Mouse (Mus musculus): ENCODE results near the gene Sh3gl1. TPM values are rescaled to one million over a fixed set of nuclear protein-coding genes. Genes with fewer than 3 reads are reported as not detected.
A peak's percentile ranks its signal among the peaks of the same experiment; 100 is the strongest.

The Sh3gl1 gene
- polyA plus RNA-seq, 1 experiment from 2014 or later: 155 TPM

DNA sequence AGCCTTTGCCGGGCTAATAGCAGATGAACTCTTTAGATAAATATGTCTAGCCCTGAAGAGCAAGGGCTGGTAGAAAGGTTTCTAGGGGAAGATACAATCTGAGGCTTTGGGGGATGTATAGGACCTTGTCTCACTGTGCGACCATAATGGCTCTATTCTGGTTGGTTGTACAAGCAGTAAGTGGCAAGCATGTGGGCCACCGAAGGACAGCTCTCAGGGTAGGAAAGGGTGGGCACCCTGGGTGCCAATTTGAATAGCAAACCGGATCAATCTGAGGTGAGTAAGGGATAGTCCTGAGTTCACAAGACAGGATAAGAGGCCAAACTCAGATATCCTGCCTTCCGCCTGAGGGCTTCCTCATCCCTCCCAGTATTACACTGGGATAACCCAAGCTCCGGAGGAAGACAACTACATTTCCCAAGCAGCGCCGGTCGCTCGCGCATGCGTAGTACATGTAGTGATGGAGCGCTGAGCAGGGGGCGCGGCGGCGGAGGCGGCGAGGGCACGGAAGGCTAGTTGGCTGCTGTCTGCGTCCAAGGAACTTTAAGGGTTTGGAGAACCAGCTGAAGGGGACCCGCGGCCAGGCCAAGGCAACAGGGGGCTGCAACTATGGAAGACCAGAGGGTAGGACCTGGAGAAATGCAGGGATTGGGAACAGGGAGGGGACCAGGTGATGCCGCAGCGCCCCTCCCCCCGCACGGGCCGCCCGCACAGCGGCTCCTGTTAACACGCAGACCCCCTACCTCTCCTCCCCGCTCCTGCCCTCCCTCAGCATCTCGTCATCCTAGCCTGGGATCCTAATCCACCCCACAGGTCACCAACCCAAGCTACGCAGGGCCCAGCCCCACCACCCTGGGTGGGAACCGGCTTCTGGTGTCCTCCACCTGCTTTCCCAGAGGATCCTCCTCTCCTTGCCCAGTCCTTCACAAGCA, 50.1 kb downstream of the Sh3gl1 start, which contains the start of gene Fsd1:
Fsd1 (plus strand) TSS at position 480 of the 932 bp plus-strand sequence.
- Histone ChIP-seq H3K4me1 (peaks cover 9% of the 10 kb centered on the region), H3K9me3 (no peaks in the 10 kb centered on the region; the same call in 1 of the 2 replicates), H3K4me3 (peak within 1 kb of the TSS; percentile 60), H3K27me3 (ENCODE audit: insufficient read depth, poor library complexity, severe bottlenecking) (peaks cover 34% of the 10 kb centered on the region; the same call in 1 of the 2 replicates), H3K36me3 (no peaks in the 10 kb centered on the region), H3K27ac (peak within 1 kb of the TSS; percentile 47; the same call in 1 of the 2 replicates)
- 9% methylated on average over 35 of the region's 35 CpGs for WGBS
- no peak for DNase-seq (ENCODE audit: low spot score)

DNA sequence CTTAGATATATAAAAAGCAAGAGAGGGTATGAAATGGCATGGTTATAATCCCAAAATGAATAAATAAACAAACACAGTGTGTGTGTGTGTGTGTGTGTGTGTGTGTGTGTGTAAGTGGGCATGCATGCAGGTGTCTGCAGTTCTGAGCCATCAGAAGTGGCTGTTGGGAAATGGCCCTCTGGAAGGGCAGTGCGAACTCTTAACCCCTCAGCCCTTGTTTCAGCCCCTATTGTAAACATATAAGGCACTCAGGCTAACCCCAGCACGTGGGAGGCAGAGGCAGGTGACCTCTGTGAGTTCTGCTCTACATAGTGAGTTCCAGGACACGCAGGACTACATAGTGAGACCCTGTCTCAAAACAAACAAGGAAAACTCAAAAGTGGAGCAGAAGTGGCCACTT, 59.1 kb downstream of the Sh3gl1 start:
- H3K9me3 ChIP-seq: no peaks in the 10 kb centered on the region
- no peak overlapping the region for H3K27ac ChIP-seq
- no peak overlapping the region for H3K4me3 ChIP-seq
- 51% methylated on average over 3 of the region's 3 CpGs for WGBS
- no peaks in the 10 kb centered on the region for H3K36me3 ChIP-seq
- H3K27me3 ChIP-seq (ENCODE audit: insufficient read depth, poor library complexity, severe bottlenecking): peaks cover 12% of the 10 kb centered on the region; the same call in 1 of the 2 replicates
- H3K4me1 ChIP-seq: peaks cover 13% of the 10 kb centered on the region
- DNase-seq (ENCODE audit: low spot score): no peak

DNA sequence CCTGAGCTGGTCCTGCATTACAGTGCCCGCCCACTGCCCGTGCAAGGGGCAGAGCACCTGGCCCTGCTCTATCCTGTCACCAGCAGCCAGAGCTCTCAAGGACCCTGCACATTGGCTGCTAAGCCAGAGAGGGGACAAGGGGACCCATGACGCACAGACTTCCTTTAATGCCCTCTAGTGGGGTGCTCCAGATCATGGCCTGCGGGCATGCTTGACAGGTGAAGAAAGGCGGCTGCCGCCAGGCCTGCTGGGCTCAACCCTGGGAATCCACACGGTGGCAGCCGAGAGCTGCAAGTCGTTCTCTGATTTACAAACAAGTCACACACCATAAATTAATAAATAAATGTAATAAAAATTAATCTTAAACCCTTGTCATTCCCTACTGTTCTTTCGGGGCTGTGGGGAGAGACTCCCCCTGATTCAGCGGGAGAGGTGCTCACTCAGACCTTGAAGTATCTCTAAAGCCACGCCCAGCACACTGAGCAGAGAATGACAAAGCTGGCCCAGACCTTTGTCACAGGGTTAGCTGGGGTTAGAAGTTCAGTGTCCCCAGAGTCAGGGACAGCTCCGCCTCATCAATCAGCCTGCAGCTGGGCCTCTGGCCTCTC, 60.1 kb downstream of the Sh3gl1 start:
- H3K27ac ChIP-seq: no peak overlapping the region
- no peaks in the 10 kb centered on the region for H3K36me3 ChIP-seq
- H3K4me1 ChIP-seq: peaks cover 18% of the 10 kb centered on the region
- WGBS: 17% methylated on average over 13 of the region's 13 CpGs
- H3K4me3 ChIP-seq: no peak overlapping the region
- peaks cover 21% of the 10 kb centered on the region for H3K27me3 ChIP-seq (ENCODE audit: insufficient read depth, poor library complexity, severe bottlenecking)
- no peaks in the 10 kb centered on the region for H3K9me3 ChIP-seq
- peak; percentile 90 for DNase-seq (ENCODE audit: low spot score)

DNA sequence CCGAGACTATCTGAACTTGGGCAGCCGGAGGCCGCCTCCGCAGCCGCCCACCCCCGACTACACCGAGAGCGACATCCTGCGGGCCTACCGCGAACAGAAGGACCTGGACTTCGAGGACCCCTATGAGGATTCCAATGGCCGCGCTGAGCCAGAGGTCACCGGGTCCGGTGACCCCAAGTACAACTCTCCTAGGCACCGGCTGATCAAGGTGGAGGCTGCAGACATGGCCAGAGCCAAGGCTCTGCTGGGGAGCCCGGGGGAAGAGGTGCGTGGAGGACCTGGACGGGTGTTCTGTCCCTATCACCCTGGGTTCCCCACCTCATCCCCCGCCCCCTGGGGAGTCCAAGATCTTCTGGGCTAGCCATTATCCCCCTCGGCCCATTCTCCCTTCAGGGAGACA, 65.0 kb downstream of the Sh3gl1 start:
- peak overlapping the region; percentile 79; the same call in 1 of the 2 replicates for H3K27ac ChIP-seq
- no peak for DNase-seq (ENCODE audit: low spot score)
- peaks cover 29% of the 10 kb centered on the region for H3K27me3 ChIP-seq (ENCODE audit: insufficient read depth, poor library complexity, severe bottlenecking)
- H3K4me1 ChIP-seq: peaks cover 51% of the 10 kb centered on the region
- peak overlapping the region; percentile 65 for H3K4me3 ChIP-seq
- 32% methylated on average over 22 of the region's 22 CpGs for WGBS
- no peaks in the 10 kb centered on the region for H3K9me3 ChIP-seq
- peaks cover 14% of the 10 kb centered on the region for H3K36me3 ChIP-seq

DNA sequence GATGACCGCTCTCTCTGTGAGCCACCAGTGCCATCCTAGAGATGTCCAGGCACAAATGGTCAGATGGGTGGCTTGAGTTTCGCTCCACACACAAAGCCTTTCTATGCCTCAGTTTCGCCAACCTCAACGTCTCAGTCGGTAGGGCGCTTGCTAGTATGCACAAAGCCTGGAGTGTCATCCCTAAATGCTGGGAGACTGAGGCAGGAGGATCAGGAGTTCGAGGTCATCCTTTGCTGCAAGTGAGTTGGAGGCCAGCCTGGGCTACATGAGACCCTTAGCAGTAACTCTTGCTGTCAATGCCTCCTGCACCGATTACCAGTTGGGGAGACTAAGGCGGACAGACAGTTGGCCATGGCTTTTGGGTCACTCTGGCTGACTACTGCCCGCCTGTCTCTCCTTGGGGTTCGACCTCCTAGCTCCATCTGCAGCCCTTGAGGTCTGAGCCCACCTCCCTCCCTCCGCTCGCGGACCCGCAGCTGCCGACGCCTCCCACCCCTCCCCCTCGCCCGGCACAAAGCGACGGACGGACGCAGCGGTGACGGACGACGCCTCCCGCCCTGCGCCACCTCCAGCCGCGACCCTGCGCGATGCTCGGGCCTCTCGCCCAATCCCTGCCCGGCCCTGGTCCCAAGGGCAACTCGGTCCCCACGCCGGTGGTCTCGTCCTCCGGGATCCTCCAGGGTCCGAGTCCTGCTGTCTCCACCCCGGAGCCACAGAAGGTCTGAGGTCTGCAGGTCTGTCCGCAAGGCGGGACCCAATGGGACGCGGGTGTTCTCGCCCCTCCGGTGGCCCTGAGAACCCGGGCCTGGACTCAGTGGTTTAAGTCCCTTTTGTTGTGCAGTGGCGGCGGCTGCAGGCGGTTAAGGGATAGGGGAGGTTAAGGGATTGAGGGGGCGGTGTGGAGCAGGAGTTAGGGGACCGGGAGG, 66.2 kb downstream of the Sh3gl1 start, which contains the start of gene Shd:
Shd (plus strand) TSS at position 502 of the 926 bp plus-strand sequence.
- H3K27ac ChIP-seq: peak within 1 kb of the TSS; percentile 79
- H3K4me3 ChIP-seq: peak within 1 kb of the TSS; percentile 65
- H3K36me3 ChIP-seq: peaks cover 25% of the 10 kb centered on the region
- H3K4me1 ChIP-seq: peaks cover 47% of the 10 kb centered on the region
- H3K9me3 ChIP-seq: no peaks in the 10 kb centered on the region
- peak; percentile 84 for DNase-seq (ENCODE audit: low spot score)
- WGBS: 8% methylated on average over 54 of the region's 55 CpGs
- H3K27me3 ChIP-seq (ENCODE audit: insufficient read depth, poor library complexity, severe bottlenecking): peaks cover 29% of the 10 kb centered on the region

DNA sequence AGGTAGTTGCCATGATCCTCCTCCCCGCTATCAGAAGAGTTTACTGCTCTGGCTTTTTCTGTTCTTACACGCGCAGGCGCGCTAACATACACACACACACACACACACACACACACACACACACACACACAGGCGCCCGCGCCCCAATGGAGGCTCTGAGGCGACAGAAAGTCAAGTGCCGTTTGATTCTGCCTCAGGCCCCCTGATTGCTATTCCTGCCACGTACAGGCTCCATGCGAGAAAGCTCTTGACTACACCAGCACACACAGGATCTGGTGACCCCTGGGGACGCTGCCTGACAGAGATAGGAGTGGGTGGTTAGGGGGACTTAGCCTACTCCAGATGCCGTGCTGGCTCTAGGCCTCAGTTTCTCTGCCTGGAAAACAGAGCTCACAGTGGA, 66.9 kb downstream of the Sh3gl1 start:
- Histone ChIP-seq H3K9me3 (no peaks in the 10 kb centered on the region), H3K36me3 (peaks cover 32% of the 10 kb centered on the region), H3K27me3 (ENCODE audit: insufficient read depth, poor library complexity, severe bottlenecking) (peaks cover 29% of the 10 kb centered on the region), H3K27ac (0 out of 2 replicates have a peak overlapping the region, but pooled peaks have one; percentile 79), H3K4me1 (peaks cover 47% of the 10 kb centered on the region), H3K4me3 (peak overlapping the region; percentile 65)
- 42% methylated on average over 14 of the region's 14 CpGs for WGBS
- no peak for DNase-seq (ENCODE audit: low spot score)

DNA sequence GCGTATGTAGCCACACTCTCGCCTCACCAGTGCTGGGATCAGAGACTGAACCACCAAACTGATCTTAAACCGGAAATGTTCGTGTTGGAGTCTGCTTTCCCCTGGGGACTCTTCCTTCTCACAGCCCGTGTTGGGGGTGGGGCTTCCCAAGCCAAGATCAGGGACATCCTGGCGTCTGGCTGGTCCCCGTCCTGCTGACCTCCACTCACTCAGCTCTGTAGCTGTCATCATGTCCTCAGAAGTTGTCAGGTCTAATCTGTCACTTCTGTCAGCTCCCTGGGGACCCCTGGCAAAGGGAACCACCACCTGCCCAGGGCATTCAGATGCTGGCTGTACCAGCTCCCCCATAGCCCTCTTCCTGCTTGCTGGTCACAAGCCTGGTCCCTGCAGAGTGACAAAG, 68.2 kb downstream of the Sh3gl1 start:
- H3K27ac ChIP-seq: peak overlapping the region; percentile 42; the same call in 1 of the 2 replicates
- H3K36me3 ChIP-seq: peaks cover 44% of the 10 kb centered on the region
- H3K4me1 ChIP-seq: peaks cover 47% of the 10 kb centered on the region
- peaks cover 29% of the 10 kb centered on the region for H3K27me3 ChIP-seq (ENCODE audit: insufficient read depth, poor library complexity, severe bottlenecking)
- no peak overlapping the region for H3K4me3 ChIP-seq
- 25% methylated on average over 7 of the region's 7 CpGs for WGBS
- no peak for DNase-seq (ENCODE audit: low spot score)
- H3K9me3 ChIP-seq: no peaks in the 10 kb centered on the region

DNA sequence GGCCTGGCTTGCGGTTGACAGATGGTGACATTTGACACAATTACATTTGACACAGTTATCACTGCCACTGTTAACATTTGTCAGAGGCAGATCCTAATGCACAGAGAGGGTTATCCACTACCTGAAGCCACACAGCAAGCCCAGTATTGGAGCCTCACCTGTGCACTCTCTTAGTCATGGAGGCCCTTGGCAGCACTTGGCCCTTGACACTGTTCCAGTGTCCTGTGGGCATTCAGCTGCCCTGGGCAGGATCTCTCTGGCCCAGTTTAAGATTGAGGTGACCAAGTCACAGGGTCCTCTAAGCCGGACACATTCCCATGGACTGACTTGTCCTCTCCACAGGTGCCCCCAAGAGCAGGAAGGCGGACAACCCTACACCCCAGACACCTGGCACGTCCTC, 69.2 kb downstream of the Sh3gl1 start:
- WGBS: 96% methylated on average over 4 of the region's 4 CpGs
- peaks cover 20% of the 10 kb centered on the region for H3K27me3 ChIP-seq (ENCODE audit: insufficient read depth, poor library complexity, severe bottlenecking)
- H3K27ac ChIP-seq: no peak overlapping the region
- H3K4me1 ChIP-seq: peaks cover 47% of the 10 kb centered on the region
- no peaks in the 10 kb centered on the region for H3K9me3 ChIP-seq
- H3K36me3 ChIP-seq: peaks cover 51% of the 10 kb centered on the region
- DNase-seq (ENCODE audit: low spot score): no peak
- H3K4me3 ChIP-seq: no peak overlapping the region

Other genes with a start within 250 kb of the Sh3gl1 start
- gene Zfp119a, start 157.7 kb downstream of the Sh3gl1 start, polyA plus RNA-seq (2016; fragmentation: Nextera tagmentation; extraction: Ambion mirVana): 5.9 and 6.9 TPM in 2 replicates
- gene Zfp959, start 144.5 kb downstream of the Sh3gl1 start, polyA plus RNA-seq (2016; fragmentation: Nextera tagmentation; extraction: Ambion mirVana): 8.2 and 11.0 TPM in 2 replicates
- gene Zfp119b, start 87.1 kb downstream of the Sh3gl1 start, polyA plus RNA-seq (2016; fragmentation: Nextera tagmentation; extraction: Ambion mirVana): 3.9 TPM in 2 replicates
- 0.25 and 0.72 TPM in 2 replicates for gene Ebi3, start 84.0 kb downstream of the Sh3gl1 start, polyA plus RNA-seq (2016; fragmentation: Nextera tagmentation; extraction: Ambion mirVana)
- 20.9 and 24.4 TPM in 2 replicates for gene Yju2, start 77.5 kb downstream of the Sh3gl1 start, polyA plus RNA-seq (2016; fragmentation: Nextera tagmentation; extraction: Ambion mirVana)
- gene Shd, start 66.2 kb downstream of the Sh3gl1 start, polyA plus RNA-seq (2016; fragmentation: Nextera tagmentation; extraction: Ambion mirVana): 11.3 and 15.2 TPM in 2 replicates
- 8.4 and 23.2 TPM in 2 replicates for gene Fsd1, start 50.1 kb downstream of the Sh3gl1 start, polyA plus RNA-seq (2016; fragmentation: Nextera tagmentation; extraction: Ambion mirVana)
- 7.7 and 8.0 TPM in 2 replicates for gene Stap2, start 31.1 kb downstream of the Sh3gl1 start, polyA plus RNA-seq (2016; fragmentation: Nextera tagmentation; extraction: Ambion mirVana)
- gene Mpnd, start 30.9 kb downstream of the Sh3gl1 start, polyA plus RNA-seq (2016; fragmentation: Nextera tagmentation; extraction: Ambion mirVana): 69.5 and 111 TPM in 2 replicates
- gene Chaf1a, start 3.8 kb upstream of the Sh3gl1 start, polyA plus RNA-seq (2016; fragmentation: Nextera tagmentation; extraction: Ambion mirVana): 24.0 and 30.0 TPM in 2 replicates
- 33.1 and 34.3 TPM in 2 replicates for gene Ubxn6, start 38.4 kb upstream of the Sh3gl1 start, polyA plus RNA-seq (2016; fragmentation: Nextera tagmentation; extraction: Ambion mirVana)
- 121 and 139 TPM in 2 replicates for gene Hdgfl2, start 43.0 kb upstream of the Sh3gl1 start, polyA plus RNA-seq (2016; fragmentation: Nextera tagmentation; extraction: Ambion mirVana)
- gene Plin4, start 73.2 kb upstream of the Sh3gl1 start, polyA plus RNA-seq (2016; fragmentation: Nextera tagmentation; extraction: Ambion mirVana): 0.05 and 0.08 TPM in 2 replicates
- 0.18 and 0.46 TPM in 2 replicates for gene Plin5, start 81.0 kb upstream of the Sh3gl1 start, polyA plus RNA-seq (2016; fragmentation: Nextera tagmentation; extraction: Ambion mirVana)
- gene Lrg1, start 85.4 kb upstream of the Sh3gl1 start, polyA plus RNA-seq (2016; fragmentation: Nextera tagmentation; extraction: Ambion mirVana): not detected in 2 replicates
- gene Sema6b, start 103.7 kb upstream of the Sh3gl1 start, polyA plus RNA-seq (2016; fragmentation: Nextera tagmentation; extraction: Ambion mirVana): 0.36 and 1.0 TPM in 2 replicates
- 5.5 and 6.0 TPM in 2 replicates for gene Tnfaip8l1, start 125.8 kb upstream of the Sh3gl1 start, polyA plus RNA-seq (2016; fragmentation: Nextera tagmentation; extraction: Ambion mirVana)
- 94.2 and 106 TPM in 2 replicates for gene Mydgf, start 147.3 kb upstream of the Sh3gl1 start, polyA plus RNA-seq (2016; fragmentation: Nextera tagmentation; extraction: Ambion mirVana)
- 31.0 and 34.3 TPM in 2 replicates for gene Dpp9, start 182.3 kb upstream of the Sh3gl1 start, polyA plus RNA-seq (2016; fragmentation: Nextera tagmentation; extraction: Ambion mirVana)
- gene Fem1a, start 220.2 kb upstream of the Sh3gl1 start, polyA plus RNA-seq (2016; fragmentation: Nextera tagmentation; extraction: Ambion mirVana): 15.0 and 20.3 TPM in 2 replicates
- gene Ticam1, start 240.2 kb upstream of the Sh3gl1 start, polyA plus RNA-seq (2016; fragmentation: Nextera tagmentation; extraction: Ambion mirVana): 6.8 and 9.5 TPM in 2 replicates